Mouse (Mus musculus) lung, embryonic 15.5 days (tissue): ENCODE results near the gene Mcf2. TPM values are rescaled to one million over a fixed set of nuclear protein-coding genes. Genes with fewer than 3 reads are reported as not detected.

Experiments
- ATAC-seq: fragments of 200-750 bp; cut with Nextera tagmentation; 2 replicates; pipeline ENCODE4 v1.8.0; 2017; ENCODE audit warnings: moderate number of reproducible peaks, borderline replicate concordance; ENCODE audit not compliant: low FRiP score, low TSS enrichment; ENCODE audit errors: extremely low read depth
- H3K27ac ChIP-seq: fragments of 300-500 bp; sonication (generic); 2 replicates; pipeline ENCODE4 v1.5.1; 2015; ENCODE audit warnings: moderate library complexity, mild to moderate bottlenecking, inconsistent platforms
- H3K27me3 ChIP-seq: fragments of 300-500 bp; sonication (generic); 2 replicates; pipeline ENCODE4 v1.6.1; 2015; ENCODE audit warnings: inconsistent platforms
- H3K36me3 ChIP-seq: fragments of 300-500 bp; sonication (generic); 2 replicates; pipeline ENCODE4 v1.6.1; 2015; ENCODE audit warnings: inconsistent platforms
- H3K4me1 ChIP-seq: fragments of 300-500 bp; sonication (generic); 2 replicates; pipeline ENCODE4 v1.6.1; 2015; ENCODE audit warnings: inconsistent platforms
- H3K4me2 ChIP-seq: fragments of 300-500 bp; sonication (generic); 2 replicates; pipeline ENCODE4 v1.6.1; 2015; ENCODE audit warnings: inconsistent platforms, mild to moderate bottlenecking, moderate library complexity
- H3K4me3 ChIP-seq: fragments of 300-500 bp; sonication (generic); 2 replicates; pipeline ENCODE4 v1.5.1; 2015; ENCODE audit warnings: mild to moderate bottlenecking, inconsistent platforms
- H3K9ac ChIP-seq: fragments of 300-500 bp; sonication (generic); 2 replicates; pipeline ENCODE4 v1.6.1; 2015; ENCODE audit warnings: inconsistent platforms
- H3K9me3 ChIP-seq: fragments of 300-500 bp; sonication (generic); 2 replicates; pipeline ENCODE4 v1.6.1; 2016; ENCODE audit warnings: inconsistent platforms
- WGBS: fragments of 180-500 bp; shearing (Covaris S2); methylation state at CpG from one replicate; pipeline ENCODE4 v1.1.7; 2015; 5-methylcytosine and 5-hydroxymethylcytosine counted together
- polyA plus RNA-seq: library from polyadenylated mRNA; unstranded; fragments of >200 nt; fragmentation: Nextera tagmentation; extraction: Ambion mirVana; gene quantifications from 2 replicates; pipeline ENCODE4 v1.2.1, GENCODE M21; 2015

The Mcf2 gene
- polyA plus RNA-seq, result 0.48 and 0.61 TPM in 2 replicates

- 11% methylated on average over 28 of the region's 28 CpGs for WGBS
- ATAC-seq, result peak; percentile 55; the same call in 1 of the 2 replicates
Observed at GRCm38 (mm10) chrX:60178744-60179458, at the start of gene Mcf2. TSS of gene Mcf2 (minus strand) at chrX:60179089.

GRCm38 (mm10) chrX:60187726-60188125, 8.8 kb upstream of the Mcf2 start:
- Histone ChIP-seq H3K9ac (no peak overlapping the region), H3K27me3 (no peaks in the 10 kb centered on the region), H3K4me3 (no peak overlapping the region), H3K4me1 (no peaks in the 10 kb centered on the region), H3K36me3 (no peaks in the 10 kb centered on the region), H3K9me3 (no peaks in the 10 kb centered on the region), H3K27ac (no peak overlapping the region), H3K4me2 (no peak overlapping the region)
- 27% methylated on average over 1 of the region's 1 CpGs for WGBS
- ATAC-seq, result no peak

More at GRCm38 (mm10) chrX:60178744-60179458, at the start of gene Mcf2:
- Histone ChIP-seq H3K4me2 (peak within 1 kb of the TSS; percentile 63), H3K27ac (no peak within 1 kb of the TSS), H3K4me3 (peak within 1 kb of the TSS; percentile 30), H3K9me3 (no peaks in the 10 kb centered on the region), H3K4me1 (no peaks in the 10 kb centered on the region), H3K27me3 (peaks cover 2% of the 10 kb centered on the region; the same call in 1 of the 2 replicates), H3K9ac (no peak within 1 kb of the TSS), H3K36me3 (no peaks in the 10 kb centered on the region)

- Histone ChIP-seq H3K4me2 (no peak overlapping the region), H3K27me3 (peaks cover 2% of the 10 kb centered on the region; the same call in 1 of the 2 replicates), H3K4me3 (no peak overlapping the region), H3K27ac (no peak overlapping the region), H3K4me1 (no peaks in the 10 kb centered on the region), H3K9ac (no peak overlapping the region), H3K36me3 (no peaks in the 10 kb centered on the region), H3K9me3 (no peaks in the 10 kb centered on the region)
- WGBS, result 48% methylated on average over 3 of the region's 3 CpGs
- ATAC-seq, result no peak
Observed at GRCm38 (mm10) chrX:60182611-60183010, 3.7 kb upstream of the Mcf2 start.

- H3K4me2 ChIP-seq, result peak overlapping the region; percentile 63
- WGBS, result 15% methylated on average over 17 of the region's 19 CpGs
- no peaks in the 10 kb centered on the region for H3K4me1 ChIP-seq
- no peak overlapping the region for H3K9ac ChIP-seq
- H3K9me3 ChIP-seq, result no peaks in the 10 kb centered on the region
- H3K36me3 ChIP-seq, result no peaks in the 10 kb centered on the region
- H3K4me3 ChIP-seq, result peak overlapping the region; percentile 30
- peaks cover 2% of the 10 kb centered on the region; the same call in 1 of the 2 replicates for H3K27me3 ChIP-seq
- no peak overlapping the region for H3K27ac ChIP-seq
- peak; percentile 27; the same call in 1 of the 2 replicates for ATAC-seq
Observed at GRCm38 (mm10) chrX:60178025-60178743, 705 bp downstream of the Mcf2 start.

- H3K4me1 ChIP-seq, result no peaks in the 10 kb centered on the region
- no peak overlapping the region for H3K4me3 ChIP-seq
- H3K9me3 ChIP-seq, result no peaks in the 10 kb centered on the region
- H3K27ac ChIP-seq, result no peak overlapping the region
- no peak for ATAC-seq
- no peak overlapping the region for H3K4me2 ChIP-seq
- 81% methylated on average over 5 of the region's 5 CpGs for WGBS
- H3K9ac ChIP-seq, result no peak overlapping the region
- no peaks in the 10 kb centered on the region for H3K36me3 ChIP-seq
- no peaks in the 10 kb centered on the region for H3K27me3 ChIP-seq
Observed at GRCm38 (mm10) chrX:60170106-60170505, 8.8 kb downstream of the Mcf2 start.

- no peaks in the 10 kb centered on the region for H3K4me1 ChIP-seq
- WGBS, result 79% methylated on average over 2 of the region's 2 CpGs
- H3K4me2 ChIP-seq, result no peak overlapping the region
- no peak overlapping the region for H3K27ac ChIP-seq
- no peak overlapping the region for H3K9ac ChIP-seq
- no peaks in the 10 kb centered on the region for H3K27me3 ChIP-seq
- no peaks in the 10 kb centered on the region for H3K36me3 ChIP-seq
- H3K4me3 ChIP-seq, result no peak overlapping the region
- H3K9me3 ChIP-seq, result no peaks in the 10 kb centered on the region
- no peak for ATAC-seq
Observed at GRCm38 (mm10) chrX:60169511-60169910, 9.4 kb downstream of the Mcf2 start.

GRCm38 (mm10) chrX:60168796-60169195, 10.1 kb downstream of the Mcf2 start:
- Histone ChIP-seq H3K9ac (no peak overlapping the region), H3K4me3 (no peak overlapping the region), H3K36me3 (no peaks in the 10 kb centered on the region), H3K4me2 (no peak overlapping the region), H3K27me3 (no peaks in the 10 kb centered on the region), H3K4me1 (no peaks in the 10 kb centered on the region), H3K27ac (no peak overlapping the region), H3K9me3 (no peaks in the 10 kb centered on the region)
- ATAC-seq, result no peak
- 57% methylated on average over 2 of the region's 2 CpGs for WGBS

GRCm38 (mm10) chrX:60147268-60147974, 31.5 kb downstream of the Mcf2 start:
- 20% methylated on average over 13 of the region's 13 CpGs for WGBS
- H3K4me3 ChIP-seq, result peak overlapping the region; percentile 12; the same call in 1 of the 2 replicates
- ATAC-seq, result no peak
- H3K9ac ChIP-seq, result no peak overlapping the region
- no peaks in the 10 kb centered on the region for H3K9me3 ChIP-seq
- H3K27ac ChIP-seq, result no peak overlapping the region
- H3K4me2 ChIP-seq, result peak overlapping the region; percentile 40
- no peaks in the 10 kb centered on the region for H3K27me3 ChIP-seq
- no peaks in the 10 kb centered on the region for H3K4me1 ChIP-seq
- no peaks in the 10 kb centered on the region for H3K36me3 ChIP-seq

GRCm38 (mm10) chrX:60075359-60075758, 103.5 kb downstream of the Mcf2 start:
- Histone ChIP-seq H3K27ac (no peak overlapping the region), H3K4me2 (no peak overlapping the region), H3K27me3 (no peaks in the 10 kb centered on the region), H3K9me3 (no peaks in the 10 kb centered on the region), H3K36me3 (no peaks in the 10 kb centered on the region), H3K9ac (no peak overlapping the region), H3K4me1 (no peaks in the 10 kb centered on the region), H3K4me3 (no peak overlapping the region)
- no peak for ATAC-seq
- 86% methylated on average over 1 of the region's 1 CpGs for WGBS

- no peak overlapping the region for H3K9ac ChIP-seq
- peak; percentile 42; the same call in 1 of the 2 replicates for ATAC-seq
- no peaks in the 10 kb centered on the region for H3K27me3 ChIP-seq
- H3K4me2 ChIP-seq, result no peak overlapping the region
- no peaks in the 10 kb centered on the region for H3K9me3 ChIP-seq
- 43% methylated on average over 9 of the region's 9 CpGs for WGBS
- H3K4me3 ChIP-seq, result no peak overlapping the region
- H3K27ac ChIP-seq, result no peak overlapping the region
- H3K4me1 ChIP-seq, result no peaks in the 10 kb centered on the region
- no peaks in the 10 kb centered on the region for H3K36me3 ChIP-seq
Observed at GRCm38 (mm10) chrX:60055185-60055584, 123.7 kb downstream of the Mcf2 start.

- Histone ChIP-seq H3K4me3 (no peak overlapping the region), H3K4me2 (no peak overlapping the region), H3K36me3 (no peaks in the 10 kb centered on the region), H3K27me3 (no peaks in the 10 kb centered on the region), H3K9me3 (no peaks in the 10 kb centered on the region), H3K27ac (no peak overlapping the region), H3K4me1 (no peaks in the 10 kb centered on the region), H3K9ac (no peak overlapping the region)
- 83% methylated on average over 1 of the region's 1 CpGs for WGBS
- ATAC-seq, result no peak
Observed at GRCm38 (mm10) chrX:60054745-60055144, 124.1 kb downstream of the Mcf2 start.
